Mouse (Mus musculus): ENCODE results near the gene Rhox3g. TPM values are rescaled to one million over a fixed set of nuclear protein-coding genes. Genes with fewer than 3 reads are reported as not detected.
"Not testable (repeated sequence)": the region's sequence is repeated elsewhere in the genome, so short reads cannot be mapped to it uniquely, and the experiment has no call there.

The Rhox3g gene
- not detected for total RNA-seq (2021)
- long read RNA-seq, experiment 1: 0 reads
- long read RNA-seq, experiment 2: 0 reads

- not testable (repeated sequence) for DNase-seq (ENCODE audit: low spot score in 2 of 2)
These were observed at the start of gene Rhox3g for GRCm38 (mm10) chrX:37628512-37628911. Gene Rhox3g (minus strand): TSS chrX:37628612.

GRCm38 (mm10) chrX:37673177-37673576 lies 44.8 kb upstream of the Rhox3g start, which contains the start of gene Rhox2h:
Gene Rhox2h (minus strand): TSS chrX:37673277.
- not testable (repeated sequence) for DNase-seq (ENCODE audit: low spot score in 2 of 2)

- DNase-seq (ENCODE audit: low spot score in 2 of 2): not testable (repeated sequence)
These were observed 40.3 kb upstream of the Rhox3g start, which contains the start of gene Rhox3h for GRCm38 (mm10) chrX:37668664-37669063. Gene Rhox3h (minus strand): TSS chrX:37668764.

GRCm38 (mm10) chrX:37651227-37651626 lies 22.8 kb upstream of the Rhox3g start, which contains the start of gene Rhox4g:
Gene Rhox4g (minus strand): TSS chrX:37651327.
- not testable (repeated sequence) for DNase-seq (ENCODE audit: low spot score in 2 of 2)

- DNase-seq (ENCODE audit: low spot score in 2 of 2): not testable (repeated sequence)
These were observed 15.0 kb upstream of the Rhox3g start, which contains the start of gene Rhox2g for GRCm38 (mm10) chrX:37643370-37643769. Gene Rhox2g (minus strand): TSS chrX:37643470.

- not testable (repeated sequence) for DNase-seq (ENCODE audit: low spot score in 2 of 2)
These were observed 20.8 kb downstream of the Rhox3g start, which contains the start of gene Rhox4f for GRCm38 (mm10) chrX:37607604-37608003. Gene Rhox4f (minus strand): TSS chrX:37607704.

GRCm38 (mm10) chrX:37580692-37581091 lies 47.7 kb downstream of the Rhox3g start, which contains the start of gene Rhox3f:
Gene Rhox3f (plus strand): TSS chrX:37580992.
- DNase-seq (ENCODE audit: low spot score in 2 of 2): not testable (repeated sequence)

Other genes with a start within 250 kb of the Rhox3g start
- not detected for gene Rhox3a2, start 248.6 kb downstream of the Rhox3g start, total RNA-seq (2021)
- not detected for gene Rhox4a2, start 237.8 kb downstream of the Rhox3g start, total RNA-seq (2021)
- gene Rhox2b, start 216.5 kb downstream of the Rhox3g start, total RNA-seq (2021): not detected
- not detected for gene Rhox4b, start 196.1 kb downstream of the Rhox3g start, total RNA-seq (2021)
- gene Rhox2c, start 174.9 kb downstream of the Rhox3g start, total RNA-seq (2021): not detected
- gene Rhox3c, start 170.0 kb downstream of the Rhox3g start, total RNA-seq (2021): not detected
- not detected for gene Rhox4c, start 148.3 kb downstream of the Rhox3g start, total RNA-seq (2021)
- gene Rhox2d, start 135.2 kb downstream of the Rhox3g start, total RNA-seq (2021): not detected
- not detected for gene Rhox4d, start 114.3 kb downstream of the Rhox3g start, total RNA-seq (2021)
- gene Rhox2e, start 98.2 kb downstream of the Rhox3g start, total RNA-seq (2021): not detected
- not detected for gene Rhox3e, start 86.6 kb downstream of the Rhox3g start, total RNA-seq (2021)
- gene Rhox4e, start 71.2 kb downstream of the Rhox3g start, total RNA-seq (2021): not detected
- not detected for gene Rhox2f, start 57.2 kb downstream of the Rhox3g start, total RNA-seq (2021)
- gene Rhox3f, start 47.6 kb downstream of the Rhox3g start, total RNA-seq (2021): not detected
- gene Rhox4f, start 20.9 kb downstream of the Rhox3g start, total RNA-seq (2021): not detected
- gene Rhox2g, start 14.9 kb upstream of the Rhox3g start, total RNA-seq (2021): not detected
- not detected for gene Rhox4g, start 22.7 kb upstream of the Rhox3g start, total RNA-seq (2021)
- gene Rhox3h, start 40.2 kb upstream of the Rhox3g start, total RNA-seq (2021): not detected
- not detected for gene Rhox2h, start 44.7 kb upstream of the Rhox3g start, total RNA-seq (2021)
- gene Rhox5, start 176.2 kb upstream of the Rhox3g start, total RNA-seq (2021): not detected
- not detected for gene Rhox6, start 198.3 kb upstream of the Rhox3g start, total RNA-seq (2021)
- gene Rhox7a, start 203.1 kb upstream of the Rhox3g start, total RNA-seq (2021): not detected